Mouse (Mus musculus): Measurements from ENCODE around the gene Elof1. TPM values are rescaled to one million over a fixed set of nuclear protein-coding genes. Genes with fewer than 3 reads are reported as not detected.

Elof1 gene
- total RNA-seq, 1 experiment, result 85.3 TPM

DNA sequence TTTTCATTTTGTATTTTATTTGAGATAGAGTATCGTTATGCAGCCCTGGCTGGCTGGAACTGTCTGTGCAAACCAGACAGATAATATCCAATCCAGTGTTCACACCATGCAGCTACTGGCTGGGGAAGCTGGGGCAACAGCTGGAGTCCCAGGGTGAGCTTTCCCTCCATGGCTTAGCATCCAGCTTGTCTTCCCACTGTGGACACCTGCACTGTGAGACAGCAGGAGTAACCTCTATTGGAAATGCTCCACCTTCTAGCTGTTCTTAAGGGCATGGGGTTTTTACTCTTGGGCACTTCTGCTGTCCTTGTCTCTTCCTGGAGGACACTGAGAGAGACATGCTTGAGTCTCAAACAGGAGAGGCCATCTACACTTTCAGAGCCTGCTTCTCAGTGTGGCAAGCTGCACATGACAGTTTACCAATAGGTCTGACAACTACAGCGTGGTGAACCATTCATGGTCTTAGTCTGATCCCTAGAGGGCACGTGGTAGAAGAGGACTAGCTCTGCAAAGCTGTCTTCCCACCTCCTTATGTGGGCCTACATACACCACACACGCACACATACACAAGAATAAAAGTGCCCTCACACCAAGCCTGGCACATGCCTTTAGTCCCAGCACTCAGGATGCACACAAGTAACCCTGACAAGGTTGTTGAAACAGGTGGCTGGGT lies 47.0 kb downstream of the Elof1 start:
- DNase-seq (ENCODE audit: low read depth, low spot score), result no peak
- TF ChIP-seq CHD2 (IDR thresholded peaks at IDR 0.05; ENCODE audit: low read depth, low read length) (no peak), MAFK (IDR thresholded peaks at IDR 0.05; ENCODE audit: insufficient read depth, low read depth, low read length) (no peak), ZC3H11A (IDR thresholded peaks at IDR 0.05; ENCODE audit: borderline replicate concordance, low read depth, low read length) (no peak), HCFC1 (IDR thresholded peaks at IDR 0.05; ENCODE audit: borderline replicate concordance, insufficient read depth, low read length) (no peak), ZNF384 (IDR thresholded peaks at IDR 0.05; ENCODE audit: low read depth, low read length) (no peak)
- Histone ChIP-seq H3K9me3 (ENCODE audit: control insufficient read depth, insufficient read depth, low read depth, low read length) (no peaks in the 10 kb centered on the region), H3K9ac (ENCODE audit: insufficient read depth, low read depth, low read length, poor library complexity, severe bottlenecking) (peak overlapping the region; percentile 54), H3K4me3 (ENCODE audit: insufficient read depth in 1 of 2, low read depth in 1 of 2, low read length in 2 of 2, poor library complexity in 1 of 2, severe bottlenecking in 1 of 2) (peak overlapping the region; percentile 24 to 95), H3K4me1 (ENCODE audit: control insufficient read depth in 2 of 2, insufficient read depth in 2 of 2, low read length in 2 of 2, poor library complexity in 1 of 2) (peaks cover 0 to 4% of the 10 kb centered on the region in 2 experiments; a peak in 1 of 4 replicates), H3K36me3 (ENCODE audit: control insufficient read depth, insufficient read depth, low read length, poor library complexity, severe bottlenecking) (peaks cover 34% of the 10 kb centered on the region), H3K27ac (ENCODE audit: insufficient read depth, low read depth, low read length, poor library complexity, severe bottlenecking) (no peak overlapping the region)
- in situ Hi-C loops (cut with MboI; ENCODE audit: low sequenced_read_pairs in 2 of 2, unreplicated experiment in 2 of 2), result no loop called here

DNA sequence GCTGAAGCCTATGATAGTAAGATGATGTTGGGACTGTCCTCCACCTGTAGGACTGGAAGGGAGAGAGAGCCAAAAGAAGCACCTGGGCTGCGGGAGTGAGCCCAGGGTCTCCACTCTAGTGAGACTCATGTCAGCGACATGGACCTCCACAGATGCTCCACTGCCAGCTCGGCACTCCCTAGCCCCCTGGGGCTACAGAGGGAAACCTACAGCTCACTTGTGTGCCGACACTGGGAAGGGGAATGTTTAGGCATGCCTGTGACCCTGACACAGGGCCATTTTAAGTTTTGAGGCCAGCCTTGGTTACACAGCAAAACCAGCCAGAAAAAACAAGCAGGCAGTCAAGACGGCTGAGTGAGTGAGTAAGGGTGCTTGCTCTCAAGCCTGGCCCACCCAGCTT lies 49.8 kb downstream of the Elof1 start:
- peaks cover 25% of the 10 kb centered on the region for H3K36me3 ChIP-seq (ENCODE audit: control insufficient read depth, insufficient read depth, low read length, poor library complexity, severe bottlenecking)
- no peak for DNase-seq (ENCODE audit: low read depth, low spot score)

GRCm38 (mm10) chr9:22066433-22066832 lies 50.5 kb downstream of the Elof1 start:
- H3K27ac ChIP-seq (ENCODE audit: insufficient read depth, low read depth, low read length, poor library complexity, severe bottlenecking), result no peak overlapping the region
- DNase-seq (ENCODE audit: low read depth, low spot score), result no peak
- H3K4me3 ChIP-seq (ENCODE audit: insufficient read depth in 1 of 2, low read depth in 1 of 2, low read length in 2 of 2, poor library complexity in 1 of 2, severe bottlenecking in 1 of 2), result no peak overlapping the region
- in situ Hi-C loops (cut with MboI; ENCODE audit: low sequenced_read_pairs in 2 of 2, unreplicated experiment in 2 of 2), result no loop called here
- H3K9ac ChIP-seq (ENCODE audit: insufficient read depth, low read depth, low read length, poor library complexity, severe bottlenecking), result no peak overlapping the region
- peaks cover 25% of the 10 kb centered on the region for H3K36me3 ChIP-seq (ENCODE audit: control insufficient read depth, insufficient read depth, low read length, poor library complexity, severe bottlenecking)
- TF ChIP-seq HCFC1 (IDR thresholded peaks at IDR 0.05; ENCODE audit: borderline replicate concordance, insufficient read depth, low read length) (no peak), CHD2 (IDR thresholded peaks at IDR 0.05; ENCODE audit: low read depth, low read length) (no peak), ZNF384 (IDR thresholded peaks at IDR 0.05; ENCODE audit: low read depth, low read length) (no peak), MAFK (IDR thresholded peaks at IDR 0.05; ENCODE audit: insufficient read depth, low read depth, low read length) (no peak), ZC3H11A (IDR thresholded peaks at IDR 0.05; ENCODE audit: borderline replicate concordance, low read depth, low read length) (no peak)
- no peaks in the 10 kb centered on the region for H3K9me3 ChIP-seq (ENCODE audit: control insufficient read depth, insufficient read depth, low read depth, low read length)
- peaks cover 0 to 4% of the 10 kb centered on the region in 2 experiments; a peak in 1 of 4 replicates for H3K4me1 ChIP-seq (ENCODE audit: control insufficient read depth in 2 of 2, insufficient read depth in 2 of 2, low read length in 2 of 2, poor library complexity in 1 of 2)

More for the DNA sequence above, 49.8 kb downstream of the Elof1 start:
- H3K4me3 ChIP-seq (ENCODE audit: insufficient read depth in 1 of 2, low read depth in 1 of 2, low read length in 2 of 2, poor library complexity in 1 of 2, severe bottlenecking in 1 of 2), result no peak overlapping the region
- no peak overlapping the region for H3K9ac ChIP-seq (ENCODE audit: insufficient read depth, low read depth, low read length, poor library complexity, severe bottlenecking)
- H3K4me1 ChIP-seq (ENCODE audit: control insufficient read depth in 2 of 2, insufficient read depth in 2 of 2, low read length in 2 of 2, poor library complexity in 1 of 2), result peaks cover 0 to 4% of the 10 kb centered on the region in 2 experiments; a peak in 1 of 4 replicates
- TF ChIP-seq CHD2 (IDR thresholded peaks at IDR 0.05; ENCODE audit: low read depth, low read length), result no peak
- in situ Hi-C loops (cut with MboI; ENCODE audit: low sequenced_read_pairs in 2 of 2, unreplicated experiment in 2 of 2), result no loop called here
- H3K27ac ChIP-seq (ENCODE audit: insufficient read depth, low read depth, low read length, poor library complexity, severe bottlenecking), result no peak overlapping the region
- H3K9me3 ChIP-seq (ENCODE audit: control insufficient read depth, insufficient read depth, low read depth, low read length), result no peaks in the 10 kb centered on the region

DNA sequence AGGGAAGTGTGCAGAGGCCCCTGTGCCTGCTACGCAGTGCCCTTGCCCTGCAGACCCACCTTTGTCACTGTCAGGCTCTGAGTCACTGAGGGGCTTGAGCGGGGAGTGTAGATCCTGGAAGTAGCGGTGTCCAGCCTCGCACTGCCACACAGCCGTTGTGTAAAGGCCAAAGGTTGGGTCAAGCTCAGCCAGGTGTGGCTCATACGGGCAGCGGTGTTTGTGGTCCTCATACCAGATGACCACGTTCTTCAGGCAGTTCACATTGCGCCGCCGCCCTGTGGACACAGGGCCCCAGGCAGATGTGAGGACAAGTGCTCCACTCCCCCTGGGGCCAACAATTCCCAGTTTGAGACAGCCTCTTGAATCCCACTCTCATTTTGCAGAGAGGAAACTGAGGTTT lies 51.3 kb downstream of the Elof1 start:
- Histone ChIP-seq H3K4me1 (ENCODE audit: control insufficient read depth in 2 of 2, insufficient read depth in 2 of 2, low read length in 2 of 2, poor library complexity in 1 of 2) (peaks cover 0 to 4% of the 10 kb centered on the region in 2 experiments; a peak in 1 of 4 replicates), H3K9ac (ENCODE audit: insufficient read depth, low read depth, low read length, poor library complexity, severe bottlenecking) (0 out of 2 replicates have a peak overlapping the region, but pooled peaks have one; percentile 21), H3K4me3 (ENCODE audit: insufficient read depth in 1 of 2, low read depth in 1 of 2, low read length in 2 of 2, poor library complexity in 1 of 2, severe bottlenecking in 1 of 2) (no peak overlapping the region), H3K27ac (ENCODE audit: insufficient read depth, low read depth, low read length, poor library complexity, severe bottlenecking) (no peak overlapping the region), H3K9me3 (ENCODE audit: control insufficient read depth, insufficient read depth, low read depth, low read length) (no peaks in the 10 kb centered on the region), H3K36me3 (ENCODE audit: control insufficient read depth, insufficient read depth, low read length, poor library complexity, severe bottlenecking) (peaks cover 28% of the 10 kb centered on the region)
- no peak for DNase-seq (ENCODE audit: low read depth, low spot score)
- in situ Hi-C loops (cut with MboI; ENCODE audit: low sequenced_read_pairs in 2 of 2, unreplicated experiment in 2 of 2), result no loop called here
- TF ChIP-seq MAFK (IDR thresholded peaks at IDR 0.05; ENCODE audit: insufficient read depth, low read depth, low read length) (no peak), ZNF384 (IDR thresholded peaks at IDR 0.05; ENCODE audit: low read depth, low read length) (no peak), HCFC1 (IDR thresholded peaks at IDR 0.05; ENCODE audit: borderline replicate concordance, insufficient read depth, low read length) (no peak), ZC3H11A (IDR thresholded peaks at IDR 0.05; ENCODE audit: borderline replicate concordance, low read depth, low read length) (no peak), CHD2 (IDR thresholded peaks at IDR 0.05; ENCODE audit: low read depth, low read length) (no peak)

All from ES-E14 (cell line).